Mouse (Mus musculus): ENCODE data around the gene Ddx18. TPM values are rescaled to one million over a fixed set of nuclear protein-coding genes. Genes with fewer than 3 reads are reported as not detected.

Ddx18 gene
- 16.3 and 24.0 TPM in 2 replicates for polyA plus RNA-seq (2012)

DNA sequence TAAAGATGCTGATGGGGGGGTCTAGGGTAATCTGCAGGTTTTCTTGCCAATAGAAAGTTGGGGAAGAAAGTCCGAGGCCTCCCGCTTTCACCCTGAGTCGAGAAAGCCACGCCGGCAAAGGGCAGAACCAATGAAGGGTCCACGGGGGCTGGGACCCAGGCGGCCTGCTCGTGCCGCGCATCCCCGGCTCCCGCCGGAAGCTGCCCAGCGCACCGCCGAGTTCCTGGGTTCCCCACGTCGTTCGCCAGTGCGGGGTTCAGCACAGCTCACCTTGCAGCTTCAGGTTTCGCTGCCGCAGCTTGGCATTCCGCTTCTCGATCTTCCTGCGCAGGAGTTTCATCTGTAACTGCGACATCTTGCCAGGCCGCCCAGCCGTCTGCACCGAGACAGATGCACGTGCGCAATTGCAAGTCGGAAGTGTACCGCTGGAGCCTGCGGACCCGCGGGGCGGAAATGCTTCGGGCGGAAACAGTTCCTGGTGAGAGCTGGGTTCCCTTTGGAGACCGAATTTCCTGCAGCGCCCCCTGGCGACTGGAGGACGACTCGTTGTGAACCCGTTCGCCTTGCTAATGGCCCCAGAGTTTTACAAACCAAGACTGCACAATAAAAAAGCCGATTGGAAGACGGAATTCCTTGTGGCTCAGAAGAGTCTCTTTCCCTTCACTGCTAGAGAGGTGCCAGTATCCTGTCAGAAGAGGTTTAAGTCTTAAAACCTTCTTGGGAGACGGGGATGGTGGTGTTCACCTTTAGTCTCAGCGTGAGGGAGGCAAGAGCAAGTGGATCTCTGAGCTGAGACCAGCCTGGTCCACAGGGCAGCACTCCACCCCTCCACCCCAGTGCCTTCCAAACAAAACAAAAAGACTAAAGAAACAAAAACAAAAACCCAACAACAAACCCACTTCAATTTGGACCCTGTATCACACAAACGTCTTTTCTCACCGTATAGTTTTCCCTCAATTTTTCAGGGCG lies at the start of gene Ddx18:
Gene Ddx18, minus strand, starts transcription at position 469 of the 969 bp plus-strand sequence.

DNA sequence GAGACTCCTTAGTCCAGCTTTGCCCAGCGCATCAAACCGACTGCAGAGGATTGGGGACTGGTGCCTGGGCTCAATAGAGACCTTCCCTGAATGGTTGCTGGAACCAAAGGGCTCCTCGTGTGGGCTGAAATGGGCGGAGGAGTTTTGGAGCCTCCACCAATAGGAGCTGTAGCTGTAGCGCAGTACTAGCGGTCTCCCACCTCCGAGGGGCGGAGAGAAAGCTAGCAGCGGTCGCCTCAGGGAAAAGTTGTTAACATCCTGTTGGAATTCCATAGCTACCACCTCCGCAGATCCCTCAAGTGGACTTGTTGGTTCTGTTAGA lies 39.4 kb downstream of the Ddx18 start, which contains the start of gene Htr5b:
Gene Htr5b, minus strand, starts transcription at position 67 of the 322 bp plus-strand sequence.

Other genes starting within 250 kb of the Ddx18 start
- 2.9 and 4.1 TPM in 2 replicates for gene Insig2, start 235.4 kb downstream of the Ddx18 start, polyA plus RNA-seq (2012)
- gene Ccdc93, start 136.9 kb downstream of the Ddx18 start, polyA plus RNA-seq (2012) = 4.9 and 5.4 TPM in 2 replicates
- not detected in 2 replicates for gene Htr5b, start 39.5 kb downstream of the Ddx18 start, polyA plus RNA-seq (2012)

All from megakaryocyte-erythroid progenitor cell, adult 5 weeks (primary cell).